Mouse (Mus musculus) MEL (cell line): ENCODE results near the gene Cerk. TPM values are rescaled to one million over a fixed set of nuclear protein-coding genes. Genes with fewer than 3 reads are reported as not detected.

Source experiments
- DNase-seq: peaks from one replicate; pipeline ENCODE4 v3.0.0; 2011; ENCODE audit warnings: low read depth, low spot score
- H3K27ac ChIP-seq: 2 replicates; pipeline ENCODE4 v1.5.1; 2012; ENCODE audit warnings: low read depth, mild to moderate bottlenecking, control low read depth, low read length, moderate library complexity; ENCODE audit not compliant: control insufficient read depth
- H3K27me3 ChIP-seq, 2 experiments: fragments of 150-350 bp in 1 of 2; sonication (generic) in 1 of 2; 2 replicates each; pipeline ENCODE4 v1.6.1; 2012; ENCODE audit warnings: low read length in 2 of 2, mild to moderate bottlenecking in 2 of 2, improper control_type of control experiment in 1 of 2, moderate library complexity in 1 of 2; ENCODE audit not compliant: insufficient read depth in 2 of 2, control insufficient read depth in 1 of 2
- H3K36me3 ChIP-seq, 2 experiments: 2 replicates each; pipeline ENCODE4 v1.6.1; 2012 to 2014; ENCODE audit warnings: low read length in 2 of 2, improper control_type of control experiment in 1 of 2, inconsistent platforms in 1 of 2, mild to moderate bottlenecking in 1 of 2; ENCODE audit not compliant: insufficient read depth in 2 of 2, control insufficient read depth in 1 of 2
- H3K4me1 ChIP-seq, 2 experiments: fragments of 150-350 bp in 1 of 2; sonication (generic) in 1 of 2; 2 replicates each; pipeline ENCODE4 v1.6.1; 2012; ENCODE audit warnings: low read length in 2 of 2, improper control_type of control experiment in 1 of 2, mild to moderate bottlenecking in 1 of 2; ENCODE audit not compliant: insufficient read depth in 2 of 2, control insufficient read depth in 1 of 2
- H3K4me3 ChIP-seq, 2 experiments: fragments of 150-350 bp in 1 of 2; sonication (generic) in 1 of 2; 2 replicates each; pipeline ENCODE4 v1.5.1; 2012; ENCODE audit warnings: low read depth in 2 of 2, low read length in 2 of 2, mild to moderate bottlenecking in 2 of 2, moderate library complexity in 2 of 2, control low read depth in 1 of 2, improper control_type of control experiment in 1 of 2; ENCODE audit not compliant: control insufficient read depth in 1 of 2, insufficient read depth in 1 of 2
- H3K79me2 ChIP-seq: 2 replicates; pipeline ENCODE4 v1.6.1; 2012; ENCODE audit warnings: mild to moderate bottlenecking, low read length, moderate library complexity; ENCODE audit not compliant: control insufficient read depth, poor library complexity, insufficient read depth
- H3K9ac ChIP-seq: 2 replicates; pipeline ENCODE4 v1.6.1; 2012; ENCODE audit warnings: low read depth, mild to moderate bottlenecking, control low read depth, low read length, moderate library complexity; ENCODE audit not compliant: control insufficient read depth, poor library complexity, severe bottlenecking
- H3K9me3 ChIP-seq: fragments of 150-350 bp; sonication (generic); replicated peaks from 2 replicates; pipeline ENCODE4 v1.6.1; 2012; ENCODE audit warnings: mild to moderate bottlenecking, low read length, improper control_type of control experiment, moderate library complexity; ENCODE audit not compliant: insufficient read depth
- BHLHE40 ChIP-seq: IDR thresholded peaks from 2 replicates; pipeline ENCODE4 v1.6.1; 2012; ENCODE audit warnings: low read depth, mild to moderate bottlenecking, inconsistent platforms, low read length, improper control_type of control experiment, borderline replicate concordance
- CHD2 ChIP-seq: IDR thresholded peaks from 2 replicates; pipeline ENCODE4 v1.6.1; 2011; ENCODE audit warnings: low read length, improper control_type of control experiment
- CTCF ChIP-seq, 3 experiments: IDR thresholded peaks in 2 of 3; conservative IDR thresholded peaks in 1 of 3; 2 replicates each; pipeline ENCODE4 v1.5.1; 2011 to 2012; ENCODE audit warnings: low read length in 3 of 3, low read depth in 2 of 3, mild to moderate bottlenecking in 2 of 3, improper control_type of control experiment in 1 of 3, inconsistent platforms in 1 of 3, mixed read lengths in 1 of 3, moderate library complexity in 1 of 3; ENCODE audit not compliant: control insufficient read depth in 1 of 3, insufficient read depth in 1 of 3, poor library complexity in 1 of 3, severe bottlenecking in 1 of 3
- E2F4 ChIP-seq: IDR thresholded peaks from 2 replicates; pipeline ENCODE4 v1.6.1; 2011; ENCODE audit warnings: low read depth, low read length, improper control_type of control experiment, borderline replicate concordance
- EP300 ChIP-seq, 2 experiments: IDR thresholded peaks; 2 replicates each; pipeline ENCODE4 v1.6.1; 2011; ENCODE audit warnings: improper control_type of control experiment in 2 of 2, low read length in 2 of 2, low read depth in 1 of 2, mild to moderate bottlenecking in 1 of 2
- ETS1 ChIP-seq: IDR thresholded peaks from 2 replicates; pipeline ENCODE4 v1.6.1; 2012; ENCODE audit warnings: low read depth, mild to moderate bottlenecking, inconsistent platforms, low read length, improper control_type of control experiment, moderate library complexity
- GABPA ChIP-seq: IDR thresholded peaks from 2 replicates; pipeline ENCODE4 v1.6.1; 2012; ENCODE audit warnings: low read depth, mild to moderate bottlenecking, inconsistent platforms, low read length, improper control_type of control experiment, moderate library complexity
- GATA1 ChIP-seq: IDR thresholded peaks from 2 replicates; pipeline ENCODE4 v1.6.1; 2011; ENCODE audit warnings: low read depth, low read length, improper control_type of control experiment
- HCFC1 ChIP-seq: IDR thresholded peaks from 2 replicates; pipeline ENCODE4 v1.6.1; 2012; ENCODE audit warnings: low read depth, mild to moderate bottlenecking, inconsistent platforms, low read length, improper control_type of control experiment, moderate library complexity
- JUND ChIP-seq: IDR thresholded peaks from 2 replicates; pipeline ENCODE4 v1.6.1; 2011; ENCODE audit warnings: low read depth, mild to moderate bottlenecking, improper control_type of control experiment, low read length
- MAFK ChIP-seq: IDR thresholded peaks from 2 replicates; pipeline ENCODE4 v1.6.1; 2011; ENCODE audit warnings: low read depth, mild to moderate bottlenecking, low read length, improper control_type of control experiment, borderline replicate concordance
- MAX ChIP-seq: IDR thresholded peaks from 2 replicates; pipeline ENCODE4 v1.6.1; 2011; ENCODE audit warnings: low read length, improper control_type of control experiment
- MAZ ChIP-seq: IDR thresholded peaks from 2 replicates; pipeline ENCODE4 v1.6.1; 2012; ENCODE audit warnings: low read depth, mild to moderate bottlenecking, inconsistent platforms, low read length, improper control_type of control experiment
- MEF2A ChIP-seq: IDR thresholded peaks from 2 replicates; pipeline ENCODE4 v1.6.1; 2014; ENCODE audit warnings: low read depth, mild to moderate bottlenecking, inconsistent platforms, low read length, improper control_type of control experiment; ENCODE audit not compliant: poor library complexity, insufficient replicate concordance, severe bottlenecking; ENCODE audit errors: extremely low read depth
- MXI1 ChIP-seq: IDR thresholded peaks from 2 replicates; pipeline ENCODE4 v1.6.1; 2011; ENCODE audit warnings: mild to moderate bottlenecking, low read depth, low read length, improper control_type of control experiment
- MYB ChIP-seq: IDR thresholded peaks from 2 replicates; pipeline ENCODE4 v1.6.1; 2011; ENCODE audit warnings: mild to moderate bottlenecking, low read depth, low read length, improper control_type of control experiment
- NRF1 ChIP-seq: IDR thresholded peaks from 2 replicates; pipeline ENCODE4 v1.6.1; 2014; ENCODE audit warnings: low read depth, mild to moderate bottlenecking, inconsistent platforms, low read length, improper control_type of control experiment, moderate library complexity; ENCODE audit not compliant: poor library complexity, insufficient read depth, severe bottlenecking
- POLR2AphosphoS2 ChIP-seq: IDR thresholded peaks from 2 replicates; pipeline ENCODE4 v1.6.1; 2011; ENCODE audit warnings: low read length, improper control_type of control experiment
- POLR2AphosphoS5 ChIP-seq: IDR thresholded peaks from 2 replicates; pipeline ENCODE4 v1.6.1; 2012; ENCODE audit warnings: low read depth, borderline replicate concordance, mild to moderate bottlenecking, inconsistent platforms, low read length, moderate library complexity, mixed read lengths
- RAD21 ChIP-seq: IDR thresholded peaks from 2 replicates; pipeline ENCODE4 v1.6.1; 2011; ENCODE audit warnings: mild to moderate bottlenecking, low read depth, low read length, improper control_type of control experiment
- RCOR1 ChIP-seq: IDR thresholded peaks from 2 replicates; pipeline ENCODE4 v1.6.1; 2012; ENCODE audit warnings: low read depth, mild to moderate bottlenecking, inconsistent platforms, low read length, improper control_type of control experiment
- SMC3 ChIP-seq: IDR thresholded peaks from 2 replicates; pipeline ENCODE4 v1.6.1; 2011; ENCODE audit warnings: low read depth, low read length, improper control_type of control experiment
- TAL1 ChIP-seq: IDR thresholded peaks from 2 replicates; pipeline ENCODE4 v1.6.1; 2012; ENCODE audit warnings: mild to moderate bottlenecking, inconsistent platforms, low read length, moderate library complexity, mixed read lengths
- TCF12 ChIP-seq: IDR thresholded peaks from 2 replicates; pipeline ENCODE4 v1.6.1; 2014; ENCODE audit warnings: low read depth, mild to moderate bottlenecking, inconsistent platforms, low read length, improper control_type of control experiment, moderate library complexity
- USF1 ChIP-seq: IDR thresholded peaks from 2 replicates; pipeline ENCODE4 v1.6.1; 2014; ENCODE audit warnings: low read depth, mild to moderate bottlenecking, inconsistent platforms, low read length, improper control_type of control experiment, moderate library complexity
- USF2 ChIP-seq, 2 experiments: IDR thresholded peaks; 2 replicates each; pipeline ENCODE4 v1.6.1; 2011 to 2012; ENCODE audit warnings: improper control_type of control experiment in 2 of 2, low read length in 2 of 2, borderline replicate concordance in 1 of 2, inconsistent platforms in 1 of 2, low read depth in 1 of 2, mild to moderate bottlenecking in 1 of 2; ENCODE audit not compliant: insufficient read depth in 1 of 2
- ZC3H11A ChIP-seq: IDR thresholded peaks from 2 replicates; pipeline ENCODE4 v1.6.1; 2012; ENCODE audit warnings: low read depth, mild to moderate bottlenecking, inconsistent platforms, low read length, improper control_type of control experiment
- ZMIZ1 ChIP-seq: IDR thresholded peaks from 2 replicates; pipeline ENCODE4 v1.6.1; 2012; ENCODE audit warnings: low read depth, mild to moderate bottlenecking, inconsistent platforms, low read length, improper control_type of control experiment, moderate library complexity
- ZNF384 ChIP-seq: IDR thresholded peaks from 2 replicates; pipeline ENCODE4 v1.6.1; 2012; ENCODE audit warnings: low read depth, mild to moderate bottlenecking, inconsistent platforms, low read length, improper control_type of control experiment
- polyA plus RNA-seq, 2 experiments: library from polyadenylated mRNA; stranded (reverse) in 1 of 2; unstranded in 1 of 2; fragments of >175 nt in 1 of 2; fragments of >200 nt in 1 of 2; gene quantifications; 2 replicates each; pipeline versions ENCODE4 v1.2.1 to v1.2.4; 2012; ENCODE audit warnings: low replicate concordance in 2 of 2, low read depth in 1 of 2; ENCODE audit not compliant: insufficient read length in 2 of 2, insufficient read depth in 1 of 2, missing spikeins in 1 of 2
- total RNA-seq: library from RNA; depleted of rRNA; stranded (reverse); fragments of 300-350 nt; gene quantifications from 2 replicates; pipeline ENCODE4 v1.2.3, GENCODE M21; 2012

The Cerk gene
- total and polyA plus RNA-seq, 3 experiments: 4.1 to 9.5 TPM; not detected in 1

GRCm38 (mm10) chr15:86144577-86144976, 41.4 kb downstream of the Cerk start:
- H3K4me1 ChIP-seq: no peaks in the 10 kb centered on the region
- H3K27ac ChIP-seq: no peak overlapping the region
- TF ChIP-seq TCF12 (no peak), EP300 (IDR thresholded peaks at IDR 0.05; ENCODE audit: low read depth in 1 of 2, low read length in 2 of 2) (no peak), MXI1 (no peak), MAZ (no peak), USF1 (no peak), SMC3 (no peak), MYB (no peak), ZMIZ1 (no peak), NRF1 (no peak)
- H3K27me3 ChIP-seq: no peaks in the 10 kb centered on the region
- no peak overlapping the region for H3K9ac ChIP-seq
- no peak for DNase-seq
- H3K36me3 ChIP-seq: no peaks in the 10 kb centered on the region
- H3K9me3 ChIP-seq: no peaks in the 10 kb centered on the region
- no peak overlapping the region for H3K4me3 ChIP-seq
- no peaks in the 10 kb centered on the region for H3K79me2 ChIP-seq

GRCm38 (mm10) chr15:86140323-86140722, 45.6 kb downstream of the Cerk start:
- Histone ChIP-seq H3K9ac (no peak overlapping the region), H3K36me3 (no peaks in the 10 kb centered on the region), H3K4me3 (no peak overlapping the region), H3K27me3 (no peaks in the 10 kb centered on the region), H3K27ac (no peak overlapping the region), H3K4me1 (no peaks in the 10 kb centered on the region), H3K9me3 (no peaks in the 10 kb centered on the region), H3K79me2 (no peaks in the 10 kb centered on the region)
- TF ChIP-seq SMC3 (peak; percentile 90), RCOR1 (no peak), POLR2AphosphoS5 (no peak), POLR2AphosphoS2 (no peak), ZMIZ1 (no peak), E2F4 (no peak), RAD21 (peak; percentile 57), ZC3H11A (peak; percentile 38; the same call in 1 of the 2 replicates), JUND (no peak), HCFC1 (no peak), CHD2 (no peak), TAL1 (no peak), EP300 (IDR thresholded peaks at IDR 0.05; ENCODE audit: low read depth in 1 of 2, low read length in 2 of 2) (no peak), GABPA (no peak), ZNF384 (no peak), MAX (no peak), MAZ (no peak), CTCF (IDR thresholded peaks at IDR 0.05 in 2 of 3, conservative IDR thresholded peaks at IDR 0.05 in 1 of 3; ENCODE audit: control insufficient read depth in 1 of 3, insufficient read depth in 1 of 3, low read depth in 2 of 3, low read length in 3 of 3, poor library complexity in 1 of 3, severe bottlenecking in 1 of 3) (peak; percentile 85 to 95 (median 93)), MXI1 (no peak), MEF2A (no peak), USF2 (IDR thresholded peaks at IDR 0.05; ENCODE audit: borderline replicate concordance in 1 of 2, insufficient read depth in 1 of 2, low read depth in 1 of 2, low read length in 2 of 2) (no peak), MYB (no peak), ETS1 (no peak), BHLHE40 (no peak), GATA1 (no peak), MAFK (no peak)
- peak; percentile 69 for DNase-seq
